Comparison of ENCODE assay signal across 19 mouse cellular contexts in genomic region chr14:26571951-26572675, GRCm38 (mm10). TPM values are rescaled to one million over a fixed set of nuclear protein-coding genes. Genes with fewer than 3 reads are reported as not detected.
DNase-seq lines count a peak whose midpoint lies in the region; ATAC-seq and TF ChIP-seq lines count a peak whose summit lies in the region.
"Had no signal": no experiment of that assay in that cellular context is flagged by ENCODE, and none has a peak within 500 bp of the region (broad histone marks: within the 10 kb centered on the region; RNA-seq: fewer than 3 reads in every experiment).

No protein-coding gene starts in this region.

- H3K27ac ChIP-seq in kidney, adult 2 months (ENCODE audit: insufficient read depth, low read depth, low read length) = no peak overlapping the region
- H3K27ac ChIP-seq in kidney, embryonic 15.5 days = no peak overlapping the region
- no peak overlapping the region for H3K27ac ChIP-seq in kidney, embryonic 14.5 days (ENCODE audit: low read depth, low read length)
- H3K27ac ChIP-seq: hindbrain, embryonic 13.5 days; limb, embryonic 13.5 days; liver, embryonic 14.5 days; macrophage; midbrain, embryonic 12.5 days; neural tube, embryonic 12.5 days had no signal

- TF ChIP-seq CTCF in kidney, adult 2 months (conservative IDR thresholded peaks at IDR 0.05; ENCODE audit: insufficient read depth, insufficient read length, low read depth, low read length) = no peak

- H3K27me3 ChIP-seq in kidney, adult 2 months (replicated peaks; ENCODE audit: control insufficient read depth, insufficient read depth, low read length) = no peaks in the 10 kb centered on the region
- H3K27me3 ChIP-seq in kidney, embryonic 15.5 days = no peaks in the 10 kb centered on the region
- no peaks in the 10 kb centered on the region for H3K27me3 ChIP-seq in kidney, embryonic 14.5 days (ENCODE audit: control insufficient read depth, insufficient read depth, low read length)
- H3K27me3 ChIP-seq: hindbrain, embryonic 13.5 days; limb, embryonic 13.5 days; midbrain, embryonic 12.5 days; neural tube, embryonic 12.5 days had no signal

- no peaks in the 10 kb centered on the region for H3K9me3 ChIP-seq in kidney, embryonic 15.5 days (replicated peaks)
- H3K9me3 ChIP-seq in kidney, embryonic 14.5 days (ENCODE audit: control insufficient read depth, low read length) = no peaks in the 10 kb centered on the region
- H3K9me3 ChIP-seq: hindbrain, embryonic 13.5 days; limb, embryonic 13.5 days; midbrain, embryonic 12.5 days; neural tube, embryonic 12.5 days had no signal

- DNase-seq in kidney, adult 2 months = peak; percentile 40
- DNase-seq in spleen, postnatal 36 days (ENCODE audit: low spot score in 2 of 2) = peak; percentile 53 to 55
- DNase-seq in spleen, adult 12 weeks (ENCODE audit: low spot score) = no peak
- no peak for DNase-seq in left cerebral cortex, postnatal 36 days (ENCODE audit: low spot score in 2 of 2)
- no peak for DNase-seq in urinary bladder, postnatal 36 days (ENCODE audit: low spot score in 2 of 2)
- DNase-seq: adrenal gland, postnatal 36 days; cerebellum, adult 18-20 months; cerebellum, postnatal 36 days; heart, postnatal 14 days; thymus, postnatal 25 days had no signal

- TF ChIP-seq POLR2A in kidney, adult 2 months (IDR thresholded peaks at IDR 0.05; ENCODE audit: low read depth, low read length) = no peak

- no peak overlapping the region for H3K4me2 ChIP-seq in kidney, embryonic 15.5 days
- no peak overlapping the region for H3K4me2 ChIP-seq in kidney, embryonic 14.5 days (replicated peaks; ENCODE audit: low read depth, low read length)
- H3K4me2 ChIP-seq: heart, embryonic 11.5 days; hindbrain, embryonic 13.5 days; limb, embryonic 13.5 days; midbrain, embryonic 12.5 days; neural tube, embryonic 12.5 days had no signal

- no peaks in the 10 kb centered on the region for H3K36me3 ChIP-seq in kidney, adult 2 months (ENCODE audit: control insufficient read depth, insufficient read depth, low read length)
- no peaks in the 10 kb centered on the region for H3K36me3 ChIP-seq in kidney, embryonic 15.5 days
- H3K36me3 ChIP-seq in kidney, embryonic 14.5 days (ENCODE audit: control insufficient read depth, insufficient read depth, low read length) = no peaks in the 10 kb centered on the region
- H3K36me3 ChIP-seq: hindbrain, embryonic 13.5 days; limb, embryonic 13.5 days; midbrain, embryonic 12.5 days; neural tube, embryonic 12.5 days had no signal

- no peaks in the 10 kb centered on the region for H3K4me1 ChIP-seq in kidney, adult 2 months (ENCODE audit: control insufficient read depth, insufficient read depth, low read length)
- H3K4me1 ChIP-seq in kidney, embryonic 15.5 days = 0 out of 2 replicates have a peak, but pooled peaks cover 7% of the 10 kb centered on the region
- H3K4me1 ChIP-seq in kidney, embryonic 14.5 days (ENCODE audit: control insufficient read depth, insufficient read depth, low read length) = no peaks in the 10 kb centered on the region
- H3K4me1 ChIP-seq: hindbrain, embryonic 13.5 days; limb, embryonic 13.5 days; midbrain, embryonic 12.5 days; neural tube, embryonic 12.5 days had no signal

- 55% methylated on average over 4 of the region's 4 CpGs for WGBS in kidney, adult 2 months
- 51% methylated on average over 4 of the region's 4 CpGs for WGBS in kidney, embryonic 15.5 days
- WGBS in kidney, embryonic 14.5 days = 48% methylated on average over 4 of the region's 4 CpGs

- H3K9ac ChIP-seq in kidney, embryonic 15.5 days = no peak overlapping the region
- H3K9ac ChIP-seq in kidney, embryonic 14.5 days (ENCODE audit: low read depth, low read length) = no peak overlapping the region
- H3K9ac ChIP-seq: hindbrain, embryonic 13.5 days; limb, embryonic 13.5 days; liver, embryonic 14.5 days; midbrain, embryonic 12.5 days; neural tube, embryonic 12.5 days had no signal

- intact Hi-C loops in left cerebral cortex, postnatal 36 days (cut with DNase I) = loop anchor here (10.0 kb wide), 1 partner anchor 87 kb away; no protein-coding TSS in a partner anchor

- H3K4me3 ChIP-seq in kidney, adult 2 months (ENCODE audit: insufficient read depth, low read depth, low read length) = no peak overlapping the region
- no peak overlapping the region for H3K4me3 ChIP-seq in kidney, embryonic 15.5 days (replicated peaks)
- H3K4me3 ChIP-seq in kidney, embryonic 14.5 days (ENCODE audit: low read length) = no peak overlapping the region
- H3K4me3 ChIP-seq: hindbrain, embryonic 13.5 days; limb, embryonic 13.5 days; midbrain, embryonic 12.5 days; neural tube, embryonic 12.5 days had no signal

- ATAC-seq in kidney, embryonic 15.5 days (replicated peaks; ENCODE audit: low FRiP score) = no peak
- ATAC-seq in kidney, embryonic 14.5 days (ENCODE audit: low FRiP score, low TSS enrichment) = peak; percentile 28; the same call in 1 of the 2 replicates

RNA-seq across cellular contexts. Expression of gene Dennd6a, which starts 1.5 kb away (rescaled TPM):
- 11.5 and 12.0 TPM in 2 replicates for polyA plus RNA-seq in kidney, adult 2 months (2012; rRNA removed)
- polyA plus RNA-seq in kidney, embryonic 15.5 days (2015; fragmentation: Nextera tagmentation; extraction: Ambion mirVana) = 31.7 and 34.2 TPM in 2 replicates
- 41.8 and 46.3 TPM in 2 replicates for polyA plus RNA-seq in kidney, embryonic 14.5 days (2014; fragmentation: Nextera tagmentation; extraction: Ambion mirVana)
- total RNA-seq in left cerebral cortex, postnatal 36 days (2021) = 10 to 100 TPM; 23.6 to 26.7 TPM

RNA-seq across cellular contexts. Expression of gene Slmap, which starts 37.4 kb away (rescaled TPM):
- polyA plus RNA-seq in kidney, adult 2 months (2012; rRNA removed) = 19.3 and 20.0 TPM in 2 replicates
- 19.5 and 19.6 TPM in 2 replicates for polyA plus RNA-seq in kidney, embryonic 15.5 days (2015; fragmentation: Nextera tagmentation; extraction: Ambion mirVana)
- polyA plus RNA-seq in kidney, embryonic 14.5 days (2014; fragmentation: Nextera tagmentation; extraction: Ambion mirVana) = 19.5 and 26.8 TPM in 2 replicates
- 100 to 1,000 TPM; 111 to 116 TPM for total RNA-seq in left cerebral cortex, postnatal 36 days (2021)

Comparison
In these comparisons a context has a peak if more than half of its experiments do, and no peak if none do; other contexts are left out.
1. DNase-seq: peak in kidney, adult 2 months (single experiment) and spleen, postnatal 36 days (2 of 2); none in spleen, adult 12 weeks (single experiment), left cerebral cortex, postnatal 36 days (0 of 2) and urinary bladder, postnatal 36 days (0 of 2).